Comparison of ENCODE assay signal across 11 mouse cellular contexts in the genomic region with DNA sequence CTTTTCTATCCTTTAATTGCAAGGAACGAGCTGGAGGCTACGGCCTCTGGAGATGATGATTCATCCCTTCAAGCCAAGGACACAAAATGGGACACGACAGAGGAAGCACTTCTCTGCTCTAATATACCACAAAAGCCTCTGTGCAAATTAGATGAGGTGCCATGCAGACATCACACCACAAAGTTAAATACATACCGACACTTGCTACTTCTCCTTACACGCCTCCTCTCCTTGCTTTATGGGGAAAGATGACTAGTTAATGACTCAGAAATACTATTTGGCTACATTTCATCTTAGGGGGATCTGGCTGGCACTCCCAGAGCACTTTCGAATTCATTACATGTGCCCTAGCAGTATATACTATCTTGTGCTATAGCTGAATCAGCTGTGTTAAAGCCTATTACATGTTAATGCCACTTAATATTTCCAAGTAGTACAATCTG.
DNase-seq lines count a peak whose midpoint lies in the region; ATAC-seq lines count a peak whose summit lies in the region.
"Had no signal": no experiment of that assay in that cellular context is flagged by ENCODE, and none has a peak within 500 bp of the region (broad histone marks: within the 10 kb centered on the region; RNA-seq: fewer than 3 reads in every experiment).

No protein-coding gene starts in this region.

- H3K4me3 ChIP-seq in forebrain, embryonic 15.5 days: no peak overlapping the region
- no peak overlapping the region for H3K4me3 ChIP-seq in forebrain, embryonic 10.5 days
- no peak overlapping the region for H3K4me3 ChIP-seq in hindbrain, embryonic 16.5 days (ENCODE audit: low read length)
- no peak overlapping the region for H3K4me3 ChIP-seq in hindbrain, embryonic 11.5 days (ENCODE audit: low read depth, low read length)
- no peak overlapping the region for H3K4me3 ChIP-seq in intestine, embryonic 16.5 days (ENCODE audit: low read length)
- H3K4me3 ChIP-seq: limb, embryonic 15.5 days; lung, embryonic 15.5 days; neural tube, embryonic 12.5 days had no signal

- no peak overlapping the region for H3K4me2 ChIP-seq in forebrain, embryonic 15.5 days (replicated peaks)
- no peak overlapping the region for H3K4me2 ChIP-seq in hindbrain, embryonic 16.5 days (ENCODE audit: low read length)
- H3K4me2 ChIP-seq in hindbrain, embryonic 11.5 days (replicated peaks; ENCODE audit: low read depth, low read length): no peak overlapping the region
- no peak overlapping the region for H3K4me2 ChIP-seq in intestine, embryonic 16.5 days (ENCODE audit: low read depth, low read length)
- H3K4me2 ChIP-seq: limb, embryonic 15.5 days; lung, embryonic 15.5 days; neural tube, embryonic 12.5 days had no signal

- H3K9me3 ChIP-seq in forebrain, embryonic 15.5 days: no peaks in the 10 kb centered on the region
- no peaks in the 10 kb centered on the region for H3K9me3 ChIP-seq in forebrain, embryonic 10.5 days
- no peaks in the 10 kb centered on the region for H3K9me3 ChIP-seq in hindbrain, embryonic 16.5 days (ENCODE audit: control insufficient read depth, low read length)
- no peaks in the 10 kb centered on the region for H3K9me3 ChIP-seq in hindbrain, embryonic 11.5 days (ENCODE audit: control insufficient read depth, low read length)
- H3K9me3 ChIP-seq in intestine, embryonic 16.5 days (ENCODE audit: control insufficient read depth, low read length): no peaks in the 10 kb centered on the region
- H3K9me3 ChIP-seq: limb, embryonic 15.5 days; lung, embryonic 15.5 days; neural tube, embryonic 12.5 days had no signal

- 52% methylated on average over 6 of the region's 6 CpGs for WGBS in forebrain, embryonic 15.5 days
- 83% methylated on average over 6 of the region's 6 CpGs for WGBS in forebrain, embryonic 10.5 days
- WGBS in hindbrain, embryonic 16.5 days: 77% methylated on average over 6 of the region's 6 CpGs
- 86% methylated on average over 6 of the region's 6 CpGs for whole genome bisulfite sequencing in hindbrain, embryonic 11.5 days
- 81% methylated on average over 6 of the region's 6 CpGs for WGBS in intestine, embryonic 16.5 days

- H3K9ac ChIP-seq in forebrain, embryonic 15.5 days (replicated peaks): no peak overlapping the region
- no peak overlapping the region for H3K9ac ChIP-seq in hindbrain, embryonic 16.5 days (ENCODE audit: low read depth, low read length)
- no peak overlapping the region for H3K9ac ChIP-seq in hindbrain, embryonic 11.5 days (ENCODE audit: low read depth, low read length)
- no peak overlapping the region for H3K9ac ChIP-seq in intestine, embryonic 16.5 days (ENCODE audit: low read depth, low read length)
- H3K9ac ChIP-seq: limb, embryonic 15.5 days; lung, embryonic 15.5 days; neural tube, embryonic 12.5 days had no signal

- ATAC-seq in forebrain, embryonic 15.5 days (replicated peaks): peak; percentile 17
- ATAC-seq in hindbrain, embryonic 16.5 days: peak; percentile 41; the same call in 1 of the 2 replicates
- ATAC-seq in hindbrain, embryonic 11.5 days (ENCODE audit: low FRiP score): no peak
- no peak for ATAC-seq in intestine, embryonic 16.5 days

- H3K27ac ChIP-seq in forebrain, embryonic 15.5 days (replicated peaks): no peak overlapping the region; the same call in 1 of the 2 replicates
- H3K27ac ChIP-seq in forebrain, embryonic 10.5 days: no peak overlapping the region
- H3K27ac ChIP-seq in hindbrain, embryonic 16.5 days (ENCODE audit: low read depth, low read length): no peak overlapping the region
- H3K27ac ChIP-seq in hindbrain, embryonic 11.5 days (ENCODE audit: low read depth, low read length): no peak overlapping the region
- no peak overlapping the region for H3K27ac ChIP-seq in intestine, embryonic 16.5 days (ENCODE audit: low read length)
- H3K27ac ChIP-seq: limb, embryonic 15.5 days; lung, embryonic 15.5 days; neural tube, embryonic 12.5 days had no signal

- no peak for DNase-seq in forebrain, embryonic 10.5 days (ENCODE audit: extremely low spot score, low spot score)
- DNase-seq in hindbrain, embryonic 11.5 days (ENCODE audit: low spot score): no peak
- DNase-seq in 416B (ENCODE audit: low read depth): peak; percentile 86
- DNase-seq in brain, adult 2 months (ENCODE audit: low read depth, low spot score): peak; percentile 77
- DNase-seq in kidney, adult 11 months: no peak

- peaks cover 11% of the 10 kb centered on the region for H3K4me1 ChIP-seq in forebrain, embryonic 15.5 days
- H3K4me1 ChIP-seq in forebrain, embryonic 10.5 days: peaks cover 2% of the 10 kb centered on the region
- H3K4me1 ChIP-seq in hindbrain, embryonic 16.5 days (ENCODE audit: control insufficient read depth, insufficient read depth, low read depth, low read length): peaks cover 9% of the 10 kb centered on the region; the same call in 1 of the 2 replicates
- H3K4me1 ChIP-seq in hindbrain, embryonic 11.5 days (replicated peaks; ENCODE audit: control insufficient read depth, insufficient read depth, low read length): no peaks in the 10 kb centered on the region
- H3K4me1 ChIP-seq in intestine, embryonic 16.5 days (ENCODE audit: control insufficient read depth, insufficient read depth, low read length): no peaks in the 10 kb centered on the region
- H3K4me1 ChIP-seq: neural tube, embryonic 12.5 days had no signal

- no peaks in the 10 kb centered on the region for H3K27me3 ChIP-seq in forebrain, embryonic 15.5 days
- no peaks in the 10 kb centered on the region for H3K27me3 ChIP-seq in forebrain, embryonic 10.5 days (ENCODE audit: poor library complexity, severe bottlenecking)
- H3K27me3 ChIP-seq in hindbrain, embryonic 16.5 days (replicated peaks; ENCODE audit: control insufficient read depth, insufficient read depth, low read length): no peaks in the 10 kb centered on the region
- no peaks in the 10 kb centered on the region for H3K27me3 ChIP-seq in hindbrain, embryonic 11.5 days (ENCODE audit: control insufficient read depth, insufficient read depth, low read length)
- no peaks in the 10 kb centered on the region for H3K27me3 ChIP-seq in intestine, embryonic 16.5 days (replicated peaks; ENCODE audit: control insufficient read depth, insufficient read depth, low read length)
- H3K27me3 ChIP-seq: limb, embryonic 15.5 days; lung, embryonic 15.5 days; neural tube, embryonic 12.5 days had no signal

- no peaks in the 10 kb centered on the region for H3K36me3 ChIP-seq in forebrain, embryonic 15.5 days
- H3K36me3 ChIP-seq in forebrain, embryonic 10.5 days (replicated peaks): no peaks in the 10 kb centered on the region
- no peaks in the 10 kb centered on the region for H3K36me3 ChIP-seq in hindbrain, embryonic 16.5 days (ENCODE audit: control insufficient read depth, insufficient read depth, low read length)
- H3K36me3 ChIP-seq in hindbrain, embryonic 11.5 days (ENCODE audit: control insufficient read depth, insufficient read depth, low read length): no peaks in the 10 kb centered on the region
- H3K36me3 ChIP-seq in intestine, embryonic 16.5 days (ENCODE audit: control insufficient read depth, insufficient read depth, low read length): no peaks in the 10 kb centered on the region
- H3K36me3 ChIP-seq: limb, embryonic 15.5 days; lung, embryonic 15.5 days; neural tube, embryonic 12.5 days had no signal

Comparison
In these comparisons a context has a peak if more than half of its experiments do, and no peak if none do; other contexts are left out.
1. ATAC-seq: peak in forebrain, embryonic 15.5 days (single experiment) and hindbrain, embryonic 16.5 days (single experiment); none in hindbrain, embryonic 11.5 days (single experiment) and intestine, embryonic 16.5 days (single experiment).
2. DNase-seq: peak in 416B (single experiment) and brain, adult 2 months (single experiment); none in forebrain, embryonic 10.5 days (single experiment), hindbrain, embryonic 11.5 days (single experiment) and kidney, adult 11 months (single experiment).